Mouse (Mus musculus) ovary, adult 18-20 months (tissue): ENCODE measurements at regions not wholly inside any gene's neighbourhood (a gene's known extent, or its start where the extent isn't known, plus 50 kb on each side); places are given as distances from the start of the nearest gene placed in this dataset.

Experiments
- DNase-seq: peaks from one replicate; pipeline ENCODE4 v3.0.0; 2022; ENCODE audit warnings: low spot score, mixed read lengths

DNA sequence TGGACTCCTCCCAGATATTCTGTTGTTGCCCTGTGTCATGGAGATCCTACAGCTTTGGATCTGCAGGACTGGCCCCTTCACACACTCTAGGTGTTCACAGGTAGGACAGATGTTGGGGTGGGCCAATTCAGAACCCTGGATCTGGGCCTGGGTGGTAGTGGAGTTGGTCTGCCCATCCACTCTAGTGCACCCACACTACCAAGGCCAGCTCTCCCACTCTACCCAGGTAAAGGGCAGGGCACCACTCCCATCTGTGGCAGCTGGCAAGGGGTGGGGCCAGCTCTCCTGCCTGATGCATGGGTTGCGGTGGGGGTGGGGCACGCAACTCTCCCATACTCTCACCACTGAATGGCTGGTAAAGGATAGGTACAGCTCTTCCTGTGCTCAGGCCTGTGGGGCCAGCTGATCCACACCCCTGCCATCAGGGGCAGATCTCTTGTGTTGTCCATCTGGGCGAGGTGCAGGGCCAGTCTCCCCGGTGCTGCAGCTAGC lies 76.5 kb downstream of the Gja1 start:
- DNase-seq, result no peak

DNA sequence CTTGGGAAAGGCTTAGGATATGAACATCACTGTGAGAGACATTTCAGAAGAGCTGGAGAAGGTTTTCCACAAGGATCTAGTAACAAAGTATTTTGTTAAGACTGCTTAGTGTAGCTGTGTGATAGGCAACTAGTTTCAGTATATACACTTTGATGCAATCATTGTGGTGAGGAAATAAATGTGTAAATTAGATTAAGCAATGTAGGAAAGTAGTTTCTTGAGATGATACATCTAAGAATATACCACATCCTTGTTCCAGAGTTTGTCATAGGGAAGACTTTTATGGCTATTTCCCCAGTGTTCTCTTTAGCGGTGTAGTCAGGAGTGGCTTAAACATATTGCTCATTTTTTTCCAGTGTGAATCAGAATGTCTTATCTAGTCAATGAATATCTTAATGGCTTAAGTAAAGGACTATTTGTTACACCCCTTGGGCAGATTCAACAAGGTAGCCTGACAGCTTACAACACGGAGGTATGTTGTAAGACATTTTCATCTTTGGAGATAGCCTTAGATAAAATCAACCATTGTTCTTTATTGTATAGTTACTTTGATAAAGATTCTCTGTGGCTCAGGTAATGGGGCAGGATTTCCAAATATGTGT lies 78.8 kb downstream of the Gja1 start:
- no peak for DNase-seq

DNA sequence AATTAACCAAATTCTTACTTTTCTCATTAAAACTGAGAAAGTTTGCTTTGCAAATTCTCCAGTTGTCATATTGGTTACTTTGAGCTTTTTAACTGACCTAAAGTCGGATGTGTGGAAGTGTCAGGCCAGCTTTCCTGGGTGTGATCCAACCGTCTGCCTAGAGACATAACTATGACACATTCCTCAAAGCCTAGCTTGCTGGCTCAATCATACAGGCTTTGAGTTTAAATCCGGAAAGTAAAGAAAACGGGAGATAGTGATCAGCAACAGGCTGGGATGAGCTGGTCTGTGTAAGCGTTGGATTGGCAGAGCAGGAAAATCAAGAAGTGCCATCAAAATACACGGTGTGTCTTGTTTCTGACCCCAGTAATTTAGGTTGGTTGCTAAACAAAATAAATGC lies 91.4 kb downstream of the Gja1 start:
- DNase-seq, result no peak

DNA sequence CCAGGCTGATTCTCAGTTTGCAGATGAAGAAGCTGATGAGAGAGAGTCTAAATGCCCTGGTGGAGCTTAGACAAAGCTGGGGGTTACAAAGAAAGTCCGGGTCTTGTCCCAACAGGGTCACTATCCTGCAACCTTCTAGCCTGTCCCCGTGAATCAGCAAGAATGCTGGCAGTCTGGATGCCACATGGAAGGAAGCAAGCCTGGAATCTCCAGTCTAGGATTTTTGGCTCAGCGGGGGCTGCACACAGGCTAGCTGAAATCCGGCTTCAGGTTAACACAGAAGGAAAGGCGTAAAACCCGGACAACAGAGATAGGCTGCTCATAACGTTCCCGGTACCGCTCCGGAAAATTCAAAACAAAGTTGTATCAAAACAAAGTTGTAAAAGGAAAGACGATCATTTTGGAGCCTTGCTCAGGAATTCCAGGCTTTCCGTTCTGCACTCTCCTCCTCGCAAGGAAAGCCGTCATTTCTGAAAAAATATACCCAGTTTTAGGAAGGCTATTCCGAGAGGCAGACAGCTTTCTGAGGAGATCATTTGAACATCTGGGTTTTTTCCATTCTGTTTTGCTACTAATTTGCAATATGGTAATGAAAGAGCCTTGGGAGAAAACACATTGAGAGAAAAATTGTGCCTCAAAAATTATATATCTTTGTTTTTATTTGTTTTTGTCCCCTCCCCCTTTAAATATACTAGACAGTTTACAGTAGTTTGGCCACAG lies 92.0 kb downstream of the Gja1 start:
- DNase-seq, result peak; percentile 51

DNA sequence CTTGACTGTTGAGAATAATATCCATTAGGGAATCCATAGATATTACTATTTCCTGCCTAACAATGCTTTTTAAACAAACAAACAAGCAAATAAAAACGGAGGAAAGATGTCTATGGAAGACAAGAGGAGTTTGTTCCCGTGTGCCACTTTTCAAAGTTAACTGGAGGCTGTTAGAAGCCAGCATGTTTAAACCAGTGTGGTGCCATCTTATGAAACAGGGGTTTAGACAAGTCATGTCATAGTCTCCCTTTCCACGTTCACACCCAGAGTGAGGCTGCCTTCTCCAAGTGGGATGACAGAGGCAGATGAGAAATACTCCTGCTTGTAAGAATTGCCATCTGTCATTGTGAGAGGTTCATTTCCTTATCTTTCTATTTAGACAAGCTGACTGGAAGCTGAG lies 92.8 kb downstream of the Gja1 start:
- DNase-seq, result no peak

DNA sequence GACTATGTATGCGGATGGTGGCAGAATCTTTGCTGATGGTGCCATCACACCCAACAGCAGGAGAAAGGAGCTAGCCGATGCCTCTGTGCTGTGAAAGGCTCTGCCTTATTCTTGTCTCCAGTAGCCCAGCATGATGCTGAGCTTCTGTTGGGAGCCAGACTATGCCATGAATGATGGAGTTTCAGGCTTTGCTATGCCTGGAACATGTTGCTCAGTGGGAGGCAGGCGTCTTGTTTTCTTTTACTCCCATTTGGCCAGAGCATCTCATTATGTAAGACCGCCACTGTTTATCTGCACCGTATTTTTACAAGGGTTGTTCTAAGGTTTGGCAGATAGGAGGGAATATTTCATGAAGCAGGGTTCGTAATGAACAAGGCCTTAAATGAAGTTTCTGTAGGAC lies 97.8 kb downstream of the Gja1 start:
- DNase-seq, result no peak

DNA sequence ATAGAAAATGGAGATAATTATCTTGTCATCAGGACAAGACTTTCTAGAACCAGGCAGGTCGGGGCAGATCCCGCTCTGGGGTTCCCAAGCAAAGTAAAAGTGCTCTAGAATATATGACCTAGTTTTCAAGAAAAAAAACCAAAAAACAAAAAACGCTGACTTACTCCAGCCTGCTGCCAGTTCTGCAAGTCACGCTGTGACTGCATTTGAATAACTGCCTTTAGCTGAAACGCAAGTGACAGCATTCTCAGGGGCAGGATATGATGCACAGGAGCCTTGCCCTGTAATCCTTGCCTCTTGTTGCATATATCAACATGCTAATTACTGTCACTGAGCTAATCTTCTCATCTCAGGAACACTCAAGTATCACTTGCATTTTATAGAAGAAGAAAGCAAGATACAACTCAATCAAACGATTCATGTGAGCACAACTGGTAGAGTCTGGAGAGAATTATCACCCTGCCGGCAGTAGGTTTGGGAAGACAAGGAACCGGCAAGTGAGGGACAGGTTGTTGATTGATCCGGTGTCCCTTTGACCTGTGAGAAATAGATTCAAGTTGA lies 105.1 kb downstream of the Gja1 start:
- no peak for DNase-seq

DNA sequence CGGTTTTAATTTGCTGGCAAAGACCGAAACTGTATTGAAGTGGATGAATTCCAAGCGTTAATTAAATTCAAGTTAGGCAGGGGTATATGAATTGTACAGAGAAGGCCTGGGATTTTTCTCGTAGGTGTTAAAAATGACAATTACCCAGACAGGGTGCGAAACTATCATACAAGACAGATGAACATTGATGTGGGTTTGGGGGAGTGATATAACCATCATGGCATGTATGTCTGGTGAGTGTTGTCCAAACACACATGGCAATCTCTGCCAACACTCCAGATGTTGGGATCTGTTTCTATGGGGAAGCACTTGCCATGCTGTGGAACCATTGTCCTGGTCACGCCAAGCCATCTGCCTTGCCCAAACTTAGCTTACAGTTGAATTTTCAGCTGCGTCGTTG lies 107.8 kb downstream of the Gja1 start:
- no peak for DNase-seq

DNA sequence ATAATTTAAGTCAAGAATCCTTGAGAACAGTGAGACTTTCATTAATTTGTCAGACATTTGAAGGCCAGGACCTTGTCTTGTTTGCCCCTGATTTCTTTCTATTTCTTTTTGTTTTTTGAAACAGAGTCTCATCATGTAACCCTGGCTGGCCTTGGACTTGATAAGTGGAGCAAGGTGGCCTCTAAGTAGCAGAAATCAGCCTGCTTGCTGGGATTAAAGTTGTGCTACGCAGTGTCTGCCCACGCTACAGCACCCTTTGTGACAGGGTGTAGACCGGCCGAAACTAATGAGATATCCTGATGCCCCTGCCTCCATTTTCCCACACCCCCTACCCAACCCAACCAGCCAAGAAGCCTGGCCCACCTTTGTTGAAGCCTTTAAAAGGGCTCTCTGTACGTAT lies 108.6 kb downstream of the Gja1 start:
- DNase-seq, result peak; percentile 70

DNA sequence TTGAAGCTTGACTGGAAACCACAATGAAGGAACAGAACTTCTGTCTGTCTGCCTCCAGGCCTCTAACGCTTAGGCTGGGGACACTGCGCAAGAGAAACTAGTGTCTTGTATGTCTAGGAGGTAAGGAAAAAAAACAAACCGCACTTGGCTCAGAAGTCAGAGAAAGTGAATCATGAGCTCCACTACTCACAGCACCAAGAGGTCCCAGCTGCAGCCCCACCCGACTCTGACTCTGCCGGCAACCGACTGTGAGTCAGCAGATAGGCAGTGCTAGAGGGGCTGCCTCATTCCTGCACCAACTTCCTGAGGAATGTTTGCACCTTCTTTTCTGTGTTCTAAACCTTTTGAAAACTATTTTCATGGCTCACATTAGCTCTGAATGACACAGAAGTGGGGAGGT lies 109.5 kb downstream of the Gja1 start:
- DNase-seq, result peak; percentile 77

DNA sequence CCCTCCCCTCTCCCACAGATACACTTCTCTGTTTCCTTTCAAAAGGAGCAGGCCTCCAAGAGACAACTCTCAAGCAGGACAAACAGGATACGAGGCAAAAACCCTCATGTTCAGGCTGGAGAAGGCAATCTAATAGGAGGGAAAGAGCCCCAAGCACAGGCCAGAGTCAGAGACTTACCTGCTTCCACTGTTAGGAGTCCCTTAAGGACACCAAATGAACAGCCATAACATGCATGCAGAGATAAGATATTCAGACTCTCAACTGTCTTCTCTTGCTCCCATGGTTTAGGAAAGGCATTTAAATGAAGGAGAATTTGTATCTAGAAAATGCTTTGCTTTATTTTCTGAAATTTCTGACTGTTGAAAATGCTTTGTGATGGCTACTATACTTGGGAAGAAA lies 116.3 kb downstream of the Gja1 start:
- DNase-seq, result no peak

DNA sequence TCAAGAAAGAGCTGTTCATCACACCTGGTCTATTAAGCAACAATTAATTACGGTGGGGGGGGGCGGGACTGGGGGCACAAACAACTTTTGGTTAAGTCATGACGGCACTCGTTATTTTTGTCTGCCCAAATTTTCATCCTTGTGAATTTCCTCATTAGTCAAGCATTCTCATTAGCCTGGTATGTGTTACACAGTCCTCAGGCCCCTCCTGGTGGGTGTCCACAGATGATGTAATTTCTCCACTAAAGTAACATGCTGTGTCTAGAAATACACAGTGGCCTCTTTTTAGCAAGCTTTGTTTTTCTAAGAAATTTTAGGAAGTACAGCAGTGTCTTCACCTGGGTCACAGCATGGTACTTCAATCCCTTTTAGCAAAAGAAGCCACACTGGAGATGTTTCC lies 118.2 kb downstream of the Gja1 start:
- no peak for DNase-seq

DNA sequence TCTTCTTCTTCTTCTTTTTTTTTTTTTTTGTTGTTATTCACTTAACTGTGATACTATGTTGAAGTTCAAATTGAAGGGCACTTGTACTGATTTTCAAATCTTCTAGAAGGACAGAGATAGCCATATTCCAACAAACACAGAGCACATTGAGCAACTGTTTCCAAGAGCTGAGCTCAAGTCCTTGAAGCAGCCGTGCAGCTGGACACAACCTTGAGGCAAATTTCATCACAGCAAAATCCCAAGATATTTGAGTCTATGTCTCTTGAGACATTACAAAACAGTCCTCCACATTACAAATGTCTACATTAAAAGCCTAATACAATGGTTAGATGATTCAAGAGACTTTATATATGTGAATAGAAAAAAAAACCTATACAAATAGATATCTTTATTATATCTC lies 141.9 kb downstream of the Gja1 start:
- peak; percentile 77 for DNase-seq

DNA sequence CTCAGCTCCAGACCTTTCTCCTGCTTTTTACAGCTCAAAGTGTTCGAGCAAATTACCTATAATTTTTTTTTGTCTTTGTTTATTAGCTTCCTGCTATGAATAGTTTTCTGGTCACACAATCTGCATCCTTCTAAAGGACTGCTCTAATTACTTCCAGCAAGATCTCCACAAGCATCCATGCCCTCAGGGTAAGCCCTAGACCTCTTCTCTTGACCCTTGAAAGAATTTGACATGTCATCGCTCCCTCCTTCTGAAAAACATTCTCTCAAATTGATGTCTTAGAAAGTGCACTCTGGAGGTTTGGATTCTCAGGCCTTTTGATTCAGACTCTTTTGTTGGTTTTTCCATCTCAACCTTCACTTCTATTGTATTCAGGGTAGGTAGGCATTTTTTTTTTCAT lies 148.7 kb downstream of the Gja1 start:
- DNase-seq, result no peak

DNA sequence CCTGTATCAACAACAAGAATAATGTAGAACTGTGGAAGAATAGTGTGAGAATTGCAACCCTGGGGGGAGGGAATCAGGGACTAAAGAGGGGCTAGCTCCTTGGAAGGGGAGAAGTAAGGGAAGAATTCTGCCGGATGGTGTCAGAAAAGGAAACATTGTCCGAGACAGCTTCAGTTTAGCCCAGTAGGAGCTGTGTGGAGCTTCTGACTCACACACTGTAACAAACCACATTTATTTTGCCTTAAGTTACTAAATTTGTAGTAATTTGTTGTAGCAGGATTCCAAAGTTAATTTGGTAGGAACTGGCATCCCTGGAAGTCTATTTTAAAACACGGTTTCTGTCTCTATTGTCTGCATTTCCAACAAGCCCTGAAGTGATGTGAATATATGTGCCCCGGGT lies 160.0 kb downstream of the Gja1 start:
- DNase-seq, result no peak

DNA sequence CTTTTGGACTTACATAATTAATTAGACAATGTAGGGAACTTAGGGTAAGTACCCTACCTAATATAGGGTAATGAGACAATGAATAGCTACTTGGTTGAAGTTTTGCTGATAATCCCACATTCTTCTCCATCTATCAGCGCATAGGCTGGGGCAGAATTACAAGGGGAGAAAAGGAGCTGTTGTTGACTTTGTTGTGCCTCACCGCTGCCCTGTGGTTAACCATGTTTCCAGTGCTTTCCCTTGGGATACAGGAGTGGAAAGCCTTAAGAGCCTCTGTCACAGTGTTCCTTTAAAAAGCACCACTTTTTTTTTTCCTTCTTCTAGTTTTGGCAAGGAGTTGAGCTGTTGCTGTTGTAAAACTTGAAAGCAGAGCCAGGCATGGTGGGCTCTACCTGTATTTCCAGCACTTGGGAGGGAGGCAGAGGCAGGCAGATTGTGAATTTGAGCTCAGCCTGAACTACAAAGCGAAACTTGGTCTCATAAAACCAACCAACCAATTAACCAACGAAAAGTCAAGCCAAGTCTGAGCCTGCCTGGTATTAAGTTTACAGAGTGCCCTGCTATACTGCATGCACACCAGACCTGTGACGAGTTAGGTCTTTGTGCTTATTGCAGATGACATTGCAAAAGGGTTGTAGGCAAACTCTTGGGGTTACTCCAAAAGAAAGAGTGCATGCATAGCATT lies 162.8 kb downstream of the Gja1 start:
- no peak for DNase-seq

DNA sequence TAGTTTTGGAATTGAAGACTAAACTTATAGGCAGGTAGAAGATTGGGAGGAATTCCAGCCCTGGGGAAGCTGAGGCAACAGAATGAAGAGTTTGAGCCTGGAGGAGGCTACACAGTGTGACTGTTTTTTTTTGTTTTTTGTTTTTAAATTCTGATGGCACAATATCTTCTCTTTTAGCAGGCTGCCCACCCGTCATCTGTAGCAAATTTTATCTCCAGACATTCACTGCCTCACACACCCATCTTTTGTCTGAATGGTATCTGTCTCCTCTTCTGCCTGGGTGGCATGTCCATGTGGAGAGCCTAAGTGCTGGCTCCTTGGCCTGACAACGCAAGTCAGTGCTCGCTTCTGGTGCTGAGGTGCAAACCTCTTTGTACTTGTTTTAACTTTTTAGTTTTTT lies 165.0 kb downstream of the Gja1 start:
- no peak for DNase-seq

DNA sequence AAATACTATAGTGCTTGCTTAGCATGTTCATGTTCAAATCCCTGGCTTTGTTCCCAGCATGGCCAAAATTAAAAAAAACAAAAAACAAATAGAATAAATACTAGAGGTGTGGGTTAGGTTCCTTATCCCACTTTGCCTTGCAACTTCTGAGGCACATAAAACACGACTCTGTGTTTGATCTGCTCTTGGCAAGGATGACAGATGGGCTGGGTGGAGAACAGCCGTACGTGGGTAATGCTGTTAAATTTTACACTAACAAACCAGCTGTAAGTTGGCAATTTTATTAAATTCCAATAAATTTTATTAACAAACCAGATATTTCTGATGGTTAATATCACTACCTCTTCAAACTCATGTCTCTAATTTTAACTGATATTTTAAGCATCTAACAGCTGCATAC lies 168.9 kb downstream of the Gja1 start:
- DNase-seq, result no peak

DNA sequence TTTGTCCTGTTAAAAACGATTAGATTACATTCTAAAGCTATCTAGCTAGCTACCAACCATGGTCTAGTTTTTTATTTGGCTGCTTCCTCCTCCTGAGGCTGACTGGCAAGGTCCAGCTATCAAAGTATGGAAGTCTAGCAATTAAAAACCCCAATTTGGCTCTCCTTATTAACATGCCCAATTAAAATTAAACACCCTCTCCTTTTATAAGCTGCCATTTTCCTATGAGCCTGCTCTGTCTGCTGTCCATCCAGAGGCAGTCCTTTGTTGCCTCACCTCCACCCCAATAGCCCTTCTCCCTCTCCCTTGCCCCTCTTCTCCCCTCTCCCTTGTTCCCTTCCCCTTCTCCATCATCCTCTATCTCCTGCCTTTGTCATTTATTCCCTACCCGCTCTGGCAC lies 169.7 kb downstream of the Gja1 start:
- no peak for DNase-seq

DNA sequence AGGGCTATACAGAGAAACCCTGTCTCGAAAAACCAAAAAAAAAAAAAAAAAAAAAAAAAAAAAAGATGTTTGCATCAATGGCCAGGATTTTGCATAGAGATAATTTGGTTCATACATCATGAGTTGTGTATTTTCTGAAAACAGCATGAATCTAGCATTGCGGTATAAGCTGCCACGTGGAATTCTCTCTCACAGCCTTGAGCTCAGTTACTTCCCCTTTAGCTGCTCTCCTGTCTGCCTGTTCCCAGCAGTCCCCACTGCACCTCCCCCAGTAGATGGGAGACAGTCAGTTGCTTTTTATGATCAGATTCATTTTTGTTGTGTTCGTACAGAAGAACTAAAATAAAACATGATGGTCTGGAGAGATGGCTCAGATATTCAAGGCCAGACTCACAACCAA lies 170.7 kb downstream of the Gja1 start:
- DNase-seq, result no peak

DNA sequence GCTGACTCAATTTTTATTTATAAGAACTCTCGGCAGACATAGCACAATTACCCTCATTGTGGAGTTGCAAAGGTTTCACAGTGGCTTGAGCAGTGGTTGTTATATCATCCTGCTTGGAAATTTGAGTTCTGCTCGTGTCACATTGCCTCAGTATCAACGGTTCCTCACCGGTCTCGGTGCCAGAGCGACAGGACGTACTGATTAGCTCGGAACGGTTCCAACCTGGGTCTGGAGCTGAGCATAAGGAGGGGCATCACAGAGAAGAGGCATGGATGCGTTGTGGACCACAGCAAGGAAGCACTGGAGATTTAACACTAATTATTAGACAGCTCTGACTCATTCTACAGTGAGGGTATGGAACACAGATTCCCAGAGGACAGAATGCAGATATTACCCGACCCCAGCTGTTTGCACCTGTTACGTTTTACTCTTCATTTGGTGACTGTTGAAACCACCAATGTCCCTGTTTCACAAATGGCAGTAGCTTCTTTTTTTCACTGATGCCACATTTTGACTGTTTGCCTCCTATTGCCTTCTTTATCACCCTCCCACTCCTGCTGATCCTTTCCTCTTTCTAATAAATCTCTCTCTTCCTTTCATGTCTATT lies 189.8 kb downstream of the Gja1 start:
- no peak for DNase-seq

DNA sequence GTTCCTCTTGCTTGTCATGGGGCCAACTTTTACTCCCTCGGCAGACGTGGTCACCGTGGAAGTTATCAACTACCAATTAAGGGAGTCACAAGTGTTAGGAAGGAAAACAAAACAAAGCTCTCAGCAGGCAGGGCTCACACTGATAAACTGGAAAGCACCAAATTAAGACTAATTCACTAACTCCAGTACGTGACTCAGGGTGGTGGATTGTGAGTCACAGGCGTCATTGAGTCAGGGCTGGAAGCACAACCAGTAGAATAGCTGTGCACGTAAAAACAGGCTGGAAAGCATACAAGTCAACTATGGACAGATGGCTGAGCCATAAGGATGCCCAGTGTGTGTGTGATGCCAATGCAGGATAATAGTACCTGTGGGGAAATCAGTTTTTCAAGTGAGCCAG lies 204.9 kb downstream of the Gja1 start:
- peak; percentile 43 for DNase-seq

DNA sequence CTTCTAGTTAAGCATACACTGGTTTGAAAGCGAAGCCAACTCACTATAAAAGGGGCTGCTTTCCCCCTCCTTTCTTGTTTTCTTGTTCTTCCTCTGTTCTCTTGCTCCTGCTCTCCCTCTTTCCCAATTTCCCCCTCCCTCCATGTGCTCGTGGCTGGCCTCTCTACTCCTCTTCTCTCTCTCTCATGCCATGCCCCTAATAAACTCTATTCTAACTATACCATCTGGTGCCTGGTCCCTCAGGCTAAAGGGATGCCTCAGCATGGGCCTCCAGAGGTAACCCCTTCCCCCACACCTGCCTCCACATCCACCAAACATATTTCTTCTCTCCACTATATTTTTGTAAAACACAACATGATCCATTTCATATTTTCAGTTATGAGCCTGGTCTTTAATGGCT lies 210.1 kb downstream of the Gja1 start:
- no peak for DNase-seq
